Mouse (Mus musculus): ENCODE data around the gene Cars.
"Not testable (repeated sequence)": the region's sequence is repeated elsewhere in the genome, so short reads cannot be mapped to it uniquely, and the experiment has no call there.

The Cars gene

DNA sequence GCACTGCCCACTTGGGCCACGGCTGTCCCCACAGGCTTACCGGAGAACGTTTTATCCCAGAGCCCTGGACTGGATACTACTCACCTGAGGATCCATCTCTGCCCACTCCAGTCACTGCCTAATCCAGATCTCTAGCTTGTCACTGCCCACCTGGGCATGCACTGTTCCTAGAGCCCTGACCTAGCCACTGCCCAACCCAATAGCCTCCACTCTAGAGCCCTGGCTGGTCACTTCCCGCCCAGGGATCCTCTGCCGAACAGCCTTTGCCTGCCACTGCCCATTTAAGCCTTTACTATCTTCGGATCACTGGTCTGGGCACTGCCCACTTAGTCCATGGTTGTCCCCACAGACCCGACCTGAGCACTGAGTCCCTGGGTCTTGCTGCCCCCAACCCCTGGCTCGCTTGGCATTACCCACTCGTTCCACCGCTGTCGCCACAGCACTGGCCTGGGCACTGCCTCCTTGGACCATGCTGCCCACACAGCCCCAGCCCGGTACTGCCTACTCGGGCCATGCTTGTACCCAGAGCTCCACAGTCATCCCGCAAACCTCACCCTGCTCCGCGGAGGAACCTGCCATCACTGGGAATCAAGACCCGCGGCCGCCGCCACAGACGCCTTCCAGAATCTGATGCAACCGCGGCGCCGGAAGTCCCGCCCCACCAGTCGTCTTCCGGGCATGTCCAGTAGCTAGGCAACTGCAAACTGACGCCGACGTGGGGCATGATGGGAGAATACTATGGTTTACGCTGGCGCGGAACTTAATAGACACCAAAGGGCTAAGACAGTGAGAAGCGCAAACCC lies at the start of gene Cars:
Gene Cars, minus strand, starts transcription at position 663 of the 803 bp plus-strand sequence.
- in situ Hi-C loops (cut with MseI, MboI), result loop anchor here in 1 of 2 experiments (25.0 kb wide), 1 partner anchor 163 kb away; the partner anchor contains the start of genes Mrgprg and Osbpl5

DNA sequence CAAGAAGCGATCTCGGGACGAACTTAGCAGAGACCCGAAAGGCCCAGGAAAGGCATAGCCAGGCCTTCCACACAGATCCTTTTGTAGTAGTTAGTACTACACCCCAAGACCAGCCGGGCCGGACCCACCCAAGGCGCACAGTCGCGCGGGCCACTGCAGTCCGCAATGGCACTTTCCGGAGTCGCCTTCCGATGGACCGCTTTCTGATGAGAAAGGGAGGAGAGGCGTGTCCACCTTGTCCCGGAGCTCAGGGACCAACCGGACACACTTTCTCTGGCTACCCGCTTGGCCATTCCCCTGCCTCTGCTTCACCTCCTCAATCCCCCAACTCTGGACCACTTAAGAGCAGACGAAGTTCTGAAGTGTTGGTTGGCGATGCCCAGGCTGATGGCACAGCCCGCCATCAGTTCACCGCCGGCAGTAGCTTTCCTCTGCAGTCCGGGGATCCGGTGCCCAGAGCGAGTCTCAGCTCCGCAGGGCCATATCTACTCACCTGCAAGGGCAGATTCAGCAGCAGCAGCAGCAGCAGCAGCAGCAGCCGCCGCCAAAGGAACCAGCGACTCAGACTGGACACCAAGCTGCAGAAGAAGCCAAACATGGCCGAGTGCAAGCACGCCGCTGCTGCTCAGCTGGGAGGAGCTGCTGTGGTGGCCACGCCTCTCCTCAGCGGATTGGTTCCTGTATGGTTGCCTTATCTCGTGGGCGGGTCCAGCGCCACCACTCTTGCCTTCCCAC lies 49.3 kb upstream of the Cars start, which contains the start of gene Tnfrsf22:
Gene Tnfrsf22, minus strand, starts transcription at position 628 of the 735 bp plus-strand sequence.
- in situ Hi-C loops (cut with MseI, MboI), result no loop called here

DNA sequence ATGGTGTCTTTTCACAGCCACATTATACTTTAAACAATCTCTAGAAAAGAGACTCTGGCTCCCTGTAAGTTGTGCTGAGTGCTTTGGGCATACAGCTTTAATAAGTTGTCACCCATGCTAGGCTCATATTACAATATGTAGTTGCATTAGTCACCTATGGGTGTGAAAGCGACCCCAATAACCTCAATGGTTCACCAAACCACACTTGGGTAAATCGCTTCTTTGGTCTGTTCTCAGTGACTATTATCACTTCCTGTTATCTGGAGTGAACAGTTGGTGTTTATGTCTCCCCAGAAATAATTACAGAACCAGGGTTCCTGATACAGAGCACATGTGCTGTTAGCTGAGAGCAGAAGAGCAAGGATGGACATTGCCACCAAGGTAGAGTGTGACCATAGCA lies 44.1 kb upstream of the Cars start:
- in situ Hi-C loops (cut with MseI, MboI), result not testable (repeated sequence)

DNA sequence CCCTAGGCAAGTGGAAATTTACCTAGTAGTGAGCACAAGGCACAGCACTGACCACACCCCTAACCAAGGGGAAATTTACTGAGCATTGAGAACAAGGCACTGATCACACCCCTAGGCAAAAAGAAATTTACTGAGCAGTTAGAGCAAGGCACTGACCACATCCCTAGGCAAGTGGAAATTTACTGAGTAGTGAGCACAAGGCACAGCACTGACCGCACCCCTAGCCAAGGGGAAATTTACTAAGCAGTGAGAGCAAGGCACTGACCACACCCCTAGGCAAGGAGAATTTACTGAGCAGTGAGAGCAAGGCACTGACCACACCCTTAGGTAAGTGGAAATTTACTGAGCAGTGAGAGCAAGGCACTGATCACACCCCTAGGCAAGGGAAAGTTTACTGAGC lies 36.8 kb upstream of the Cars start:
- in situ Hi-C loops (cut with MseI, MboI), result no loop called here

DNA sequence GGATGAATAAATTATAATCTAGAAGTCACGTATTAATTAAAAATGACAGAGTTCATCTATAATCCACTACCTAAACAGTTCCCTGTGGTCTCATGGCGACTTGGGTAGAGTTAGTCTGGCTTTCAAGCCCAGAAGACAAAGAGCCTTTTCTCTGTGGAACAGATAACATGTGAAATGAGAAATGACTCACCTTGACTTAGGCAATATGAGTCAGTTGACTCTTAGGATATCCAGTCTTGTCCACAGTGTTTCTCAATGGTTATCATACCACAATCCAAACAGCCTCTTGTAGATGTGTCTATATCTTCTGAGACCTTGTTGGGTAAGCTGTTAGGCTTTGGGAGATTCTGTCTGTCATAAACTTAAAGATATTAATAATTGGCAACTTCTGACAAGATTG lies 31.6 kb upstream of the Cars start:
- in situ Hi-C loops (cut with MseI, MboI), result no loop called here

DNA sequence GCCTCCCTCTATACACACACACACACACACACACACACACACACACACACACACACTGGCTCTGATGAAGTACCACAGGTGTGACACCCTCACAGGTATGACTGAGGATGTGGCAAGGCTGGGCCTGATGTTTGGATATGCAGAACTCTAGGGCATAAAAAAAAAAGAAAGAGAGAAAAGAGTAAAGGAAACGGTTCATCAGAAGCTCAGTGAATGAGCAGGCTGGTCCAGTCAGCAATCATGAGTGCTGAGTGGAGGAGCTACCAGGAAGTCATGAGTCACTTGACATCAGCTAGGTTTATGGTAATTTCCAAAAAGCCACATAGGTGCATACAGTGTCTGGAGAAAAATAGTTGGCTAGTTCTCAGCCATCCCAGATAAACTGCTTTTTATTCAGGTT lies 29.6 kb upstream of the Cars start:
- in situ Hi-C loops (cut with MseI, MboI), result no loop called here

DNA sequence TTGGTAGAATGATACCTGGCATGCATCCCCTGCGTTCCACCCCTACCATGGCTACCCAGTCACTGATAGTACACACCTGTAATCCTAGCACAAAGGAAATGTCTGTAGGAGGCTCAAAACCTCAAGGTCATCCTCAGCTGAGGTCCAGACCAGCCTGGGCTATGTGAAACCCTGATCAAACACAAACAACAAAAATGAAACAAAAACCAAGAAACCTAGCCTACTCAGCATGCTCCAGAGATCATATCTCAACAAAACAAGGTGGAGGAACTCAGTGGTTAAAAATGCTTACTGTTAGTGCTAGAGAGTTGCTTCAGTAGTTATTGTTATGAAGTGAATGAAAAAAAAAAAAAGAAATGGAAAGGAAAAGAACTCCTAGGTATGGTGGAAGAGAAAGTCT lies 28.6 kb upstream of the Cars start, which contains the start of gene Tnfrsf26:
Gene Tnfrsf26, minus strand, starts transcription at position 183 of the 400 bp plus-strand sequence.
- in situ Hi-C loops (cut with MseI, MboI), result no loop called here

DNA sequence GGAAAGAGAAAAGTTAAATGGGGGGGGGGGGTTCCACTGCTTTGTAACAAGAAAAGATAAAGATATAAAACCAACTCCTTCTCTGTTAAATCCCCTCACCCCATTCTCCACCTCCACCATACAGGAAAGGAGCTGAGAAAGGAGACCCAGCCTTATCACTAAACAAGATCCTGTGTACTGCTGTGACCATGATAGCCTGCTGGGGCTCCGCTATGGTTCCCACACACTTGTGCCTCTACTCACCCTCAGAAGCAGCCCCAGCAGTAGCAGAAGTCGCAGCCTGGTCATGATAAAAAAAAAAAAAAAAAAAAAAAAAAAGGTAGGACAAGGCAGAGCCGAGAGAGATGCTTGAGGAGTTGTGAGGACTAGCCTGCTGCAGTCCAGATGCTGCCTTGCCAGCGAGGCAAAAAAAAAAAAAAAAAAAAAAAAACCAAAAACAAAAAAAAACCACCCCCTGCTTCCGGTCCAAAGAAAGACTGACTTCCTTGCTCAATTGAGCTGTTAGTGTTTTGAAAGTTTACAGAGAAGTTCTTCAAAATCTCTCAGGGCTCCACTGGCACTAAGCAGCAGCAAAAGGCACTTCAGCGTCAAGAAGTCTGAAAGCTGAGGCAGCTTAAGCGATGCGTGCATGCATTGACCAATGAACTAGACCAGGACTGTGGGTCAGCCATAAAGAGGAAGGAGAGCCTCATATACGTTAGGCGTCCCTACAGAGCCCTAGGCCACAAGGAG lies 27.8 kb upstream of the Cars start:
- in situ Hi-C loops (cut with MseI, MboI), result no loop called here

DNA sequence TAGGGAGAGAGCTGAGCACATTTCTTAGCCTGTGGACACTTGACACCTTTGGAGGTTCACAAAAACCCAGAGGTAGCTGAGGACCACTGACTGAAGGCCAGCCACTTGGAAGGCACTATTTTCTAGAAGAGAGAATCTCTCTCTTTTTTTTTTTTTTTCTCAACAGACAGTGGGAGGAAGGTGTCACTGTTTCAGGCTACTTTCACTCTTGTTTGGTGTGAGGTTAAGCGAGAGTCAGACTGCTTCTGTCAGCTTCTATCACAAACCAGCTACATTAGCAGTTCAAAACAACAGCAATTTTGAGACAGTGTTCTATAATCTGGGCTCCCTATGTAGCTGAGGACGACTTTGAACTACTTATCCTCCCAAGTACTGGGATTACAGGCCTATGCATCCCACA lies 26.3 kb upstream of the Cars start:
- in situ Hi-C loops (cut with MseI, MboI), result no loop called here

DNA sequence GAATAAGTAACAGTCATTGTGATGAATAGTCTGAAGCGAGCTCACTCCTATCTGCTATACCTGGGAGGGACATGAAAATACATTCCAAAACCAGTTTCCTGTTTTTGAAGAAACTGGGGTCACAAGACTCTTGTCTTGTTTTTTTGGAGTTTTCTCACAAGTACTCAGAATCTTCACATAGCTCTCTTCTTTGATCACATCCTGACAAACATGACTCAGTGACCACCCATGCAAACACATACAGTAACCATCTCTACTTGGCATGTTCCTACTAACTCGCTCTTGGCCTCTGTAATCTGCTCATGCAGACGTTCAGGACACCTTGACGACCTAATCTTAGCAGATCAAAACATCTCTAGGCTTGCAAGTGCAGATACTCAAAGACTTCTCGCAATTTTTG lies 25.3 kb upstream of the Cars start:
- in situ Hi-C loops (cut with MseI, MboI), result no loop called here

DNA sequence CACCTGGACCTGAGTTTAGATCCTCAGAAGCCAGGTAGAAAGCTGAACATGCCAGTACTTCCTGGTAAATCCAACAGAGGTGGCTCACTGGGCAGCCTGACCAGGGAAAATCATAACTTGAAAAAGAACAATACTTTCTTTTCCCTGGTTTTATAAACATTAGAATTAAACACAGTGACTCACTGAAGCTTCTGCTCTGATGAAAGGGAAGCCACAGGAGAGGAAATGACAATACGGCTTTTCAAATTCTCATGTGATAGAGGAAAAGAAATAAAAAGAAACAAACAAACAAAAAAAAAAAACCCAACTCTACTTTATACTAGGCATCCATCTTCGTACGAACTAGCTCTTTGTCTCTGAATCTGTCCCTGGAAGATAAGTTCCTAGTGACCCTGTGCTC lies 24.7 kb upstream of the Cars start:
- in situ Hi-C loops (cut with MseI, MboI), result loop anchor here in 1 of 2 experiments (25.0 kb wide), 1 partner anchor 138 kb away; the partner anchor contains the start of genes Mrgprg and Osbpl5

DNA sequence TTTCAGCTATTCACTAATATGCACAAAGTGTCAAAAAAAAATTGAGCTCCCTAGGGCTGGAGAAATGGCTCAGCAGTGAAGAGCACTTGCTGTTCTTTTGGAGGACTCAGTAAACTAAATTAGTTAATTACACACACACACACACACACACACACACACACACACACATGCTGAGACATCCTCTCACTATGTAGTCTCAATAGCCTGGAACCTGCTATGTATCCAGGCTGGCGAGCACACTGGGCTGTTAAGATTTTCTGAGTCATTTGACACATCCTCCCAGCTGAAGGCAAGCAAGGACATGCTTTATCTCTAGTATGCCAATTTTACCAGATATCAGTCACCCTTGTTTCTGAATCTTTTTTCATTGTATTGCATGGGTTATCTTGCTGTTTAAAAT lies 21.1 kb upstream of the Cars start:
- in situ Hi-C loops (cut with MseI, MboI), result loop anchor here in 1 of 2 experiments (25.0 kb wide), 1 partner anchor 141 kb away; the partner anchor contains the start of genes Mrgprg and Osbpl5

DNA sequence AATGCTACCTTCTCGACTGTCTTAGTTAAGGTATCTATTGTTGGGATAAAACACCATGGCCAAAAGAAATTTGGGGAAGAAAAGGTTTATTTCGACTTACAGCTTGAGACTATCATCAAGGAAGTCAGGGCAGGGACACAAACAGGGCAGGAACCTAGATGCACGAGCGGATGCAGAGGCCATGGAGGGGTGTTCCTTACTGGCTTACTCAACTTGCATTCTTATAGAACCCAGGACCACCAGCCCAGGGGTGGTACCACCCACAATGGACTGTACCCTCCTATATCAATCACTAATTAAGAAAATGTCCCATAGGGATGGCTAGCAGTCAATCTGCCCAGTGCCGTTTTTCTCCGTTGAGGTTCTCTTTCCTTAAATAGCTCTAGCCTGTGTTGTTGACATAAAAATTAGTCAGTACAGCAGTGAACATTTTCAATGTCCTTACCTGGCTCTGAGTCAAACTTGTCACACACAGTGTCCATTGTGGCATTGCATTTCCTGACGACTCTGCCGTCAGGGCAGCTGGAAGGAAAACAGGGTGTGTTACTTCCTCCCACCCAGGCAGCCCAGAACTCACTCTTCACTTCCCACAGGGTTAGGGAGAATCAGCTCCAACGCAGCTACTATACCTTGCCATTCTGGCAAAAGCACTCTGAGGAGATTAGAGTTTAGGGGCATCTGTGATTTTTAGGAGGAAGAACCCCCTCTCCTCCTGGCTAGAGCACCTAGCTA lies 14.7 kb upstream of the Cars start:
- in situ Hi-C loops (cut with MseI, MboI), result loop anchor here (5.0 to 25.0 kb wide), 4 partner anchors 78 to 148 kb away; partner anchors contain the start of genes Osbpl5 (in 2 of the 2) and Mrgprg (in 1 of the 2)

DNA sequence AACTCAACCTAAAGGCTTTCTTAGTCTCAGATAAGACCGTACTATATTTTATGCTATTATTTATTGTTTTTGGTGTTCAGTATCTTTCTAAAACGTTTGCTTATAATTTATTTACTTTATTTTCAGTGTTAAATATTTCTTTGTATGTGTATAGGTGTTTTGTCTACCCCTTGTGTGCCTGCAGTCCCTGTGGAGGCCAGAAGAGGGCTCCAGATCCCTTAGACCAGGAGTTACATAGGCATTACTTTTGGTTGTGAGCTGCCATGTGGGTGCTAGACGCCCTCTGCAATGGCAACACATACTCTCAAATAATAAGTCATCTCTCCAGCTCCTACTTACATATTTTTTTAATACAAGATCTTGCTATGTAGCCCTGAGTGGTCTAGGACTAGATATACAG lies 12.3 kb upstream of the Cars start:
- in situ Hi-C loops (cut with MseI, MboI), result loop anchor here (5.0 to 25.0 kb wide), 4 partner anchors 80 to 150 kb away; partner anchors contain the start of genes Osbpl5 (in 2 of the 2) and Mrgprg (in 1 of the 2)

DNA sequence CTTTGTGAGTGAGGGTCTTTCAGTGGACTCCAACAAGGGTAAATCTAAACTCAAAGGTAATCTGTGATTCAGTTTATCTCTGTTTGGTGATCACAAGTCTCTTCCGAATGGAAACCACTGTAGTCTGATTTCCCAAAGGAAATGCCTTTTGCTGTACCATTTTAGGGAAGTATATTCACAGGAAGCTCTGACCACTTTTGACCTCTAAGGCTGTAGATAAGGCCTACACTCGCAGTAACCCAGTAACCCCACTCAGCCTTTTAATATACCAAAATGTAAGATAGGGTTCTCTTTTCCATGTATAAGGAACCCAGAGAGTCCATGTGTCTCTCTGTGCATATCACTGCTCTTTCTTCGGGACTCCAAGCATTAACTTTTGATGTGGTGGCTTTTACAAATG lies 5.4 kb upstream of the Cars start:
- in situ Hi-C loops (cut with MseI, MboI), result loop anchor here in 1 of 2 experiments (25.0 kb wide), 1 partner anchor 157 kb away; the partner anchor contains the start of genes Mrgprg and Osbpl5

DNA sequence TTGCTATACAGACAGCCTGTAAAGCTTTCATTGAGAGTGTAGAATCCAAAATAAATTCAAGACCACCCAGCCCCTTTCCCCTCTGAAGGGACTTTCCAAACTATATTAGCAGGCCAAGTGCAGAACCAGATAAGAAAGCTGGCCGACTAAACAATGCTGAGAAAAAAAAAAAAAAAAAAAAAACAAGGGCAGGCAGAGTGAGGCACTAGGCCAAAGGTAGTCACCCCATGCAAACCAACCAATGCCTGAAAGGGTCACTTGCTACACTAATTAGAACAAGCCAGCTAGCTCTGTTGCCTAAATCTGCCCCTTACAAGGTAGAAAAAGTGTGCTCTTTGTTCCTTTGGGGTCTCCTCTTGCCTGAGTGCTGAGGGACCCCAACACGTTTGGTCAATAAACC lies 5.0 kb upstream of the Cars start:
- in situ Hi-C loops (cut with MseI, MboI), result loop anchor here in 1 of 2 experiments (25.0 kb wide), 1 partner anchor 157 kb away; the partner anchor contains the start of genes Mrgprg and Osbpl5

DNA sequence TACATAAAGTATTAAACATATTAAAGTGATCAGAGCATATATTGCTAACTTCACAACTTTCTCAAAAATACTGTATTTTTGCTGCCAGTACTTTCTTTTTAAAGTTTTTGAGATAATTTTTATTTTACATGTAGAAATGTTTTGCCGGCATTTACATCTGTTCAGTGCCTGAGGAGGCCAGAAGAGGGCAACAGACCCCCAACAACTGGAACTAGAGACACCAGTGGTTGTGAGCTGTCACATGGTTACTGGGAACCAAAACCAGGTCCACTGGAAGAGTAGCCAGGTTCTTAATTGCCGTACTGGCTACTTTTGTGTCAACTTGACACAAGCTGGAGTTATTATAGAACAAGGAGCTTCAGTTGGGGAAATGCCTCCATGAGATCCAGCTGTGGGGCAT lies 1.8 kb upstream of the Cars start:
- in situ Hi-C loops (cut with MseI, MboI), result loop anchor here in 1 of 2 experiments (25.0 kb wide), 1 partner anchor 161 kb away; the partner anchor contains the start of genes Mrgprg and Osbpl5

DNA sequence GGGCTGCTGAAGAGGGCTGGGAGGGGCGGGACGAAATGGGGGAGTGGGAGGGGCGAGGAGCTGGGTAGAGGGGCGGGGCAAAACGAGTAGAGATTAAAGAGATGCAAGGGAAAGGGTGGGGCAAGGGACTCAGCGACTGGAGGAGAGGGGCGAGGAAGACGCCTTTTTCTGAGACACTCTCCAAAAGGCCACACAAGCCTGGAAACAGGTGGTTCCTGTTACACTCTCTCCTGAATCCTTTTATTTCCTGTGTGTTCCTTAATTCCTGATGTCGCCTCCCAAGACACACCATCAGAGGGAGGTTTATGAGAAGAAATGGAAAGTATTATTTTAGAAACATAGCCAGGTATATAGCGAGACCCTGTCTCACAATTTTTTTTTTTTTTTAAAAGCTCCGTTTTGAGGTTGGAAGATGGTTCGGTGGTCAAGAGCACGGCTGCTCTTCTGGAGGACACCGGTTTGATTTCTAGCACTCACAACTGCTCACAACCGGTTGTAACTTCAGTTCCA lies 396 bp upstream of the Cars start:
- in situ Hi-C loops (cut with MseI, MboI), result loop anchor here in 1 of 2 experiments (25.0 kb wide), 1 partner anchor 162 kb away; the partner anchor contains the start of genes Mrgprg and Osbpl5

DNA sequence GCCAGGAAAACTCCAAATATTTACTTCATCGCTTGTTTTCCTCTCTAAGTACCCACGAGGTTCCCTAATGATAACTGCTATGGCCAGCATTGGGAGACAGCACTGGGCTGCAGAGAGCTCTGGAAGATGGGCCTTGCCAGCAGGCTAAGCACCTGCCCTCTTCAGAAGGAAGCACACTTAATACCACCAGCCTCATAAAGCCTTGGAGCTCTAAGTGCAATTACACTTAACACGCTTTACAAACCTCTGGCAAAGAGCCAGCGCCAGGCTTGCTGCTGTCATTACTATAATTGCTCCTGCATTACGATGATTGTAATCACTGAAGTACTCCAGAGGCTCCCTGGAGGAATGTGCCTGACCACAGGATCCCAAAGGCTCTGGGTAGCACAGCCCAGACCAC lies 5.0 kb downstream of the Cars start:
- in situ Hi-C loops (cut with MseI, MboI), result no loop called here

DNA sequence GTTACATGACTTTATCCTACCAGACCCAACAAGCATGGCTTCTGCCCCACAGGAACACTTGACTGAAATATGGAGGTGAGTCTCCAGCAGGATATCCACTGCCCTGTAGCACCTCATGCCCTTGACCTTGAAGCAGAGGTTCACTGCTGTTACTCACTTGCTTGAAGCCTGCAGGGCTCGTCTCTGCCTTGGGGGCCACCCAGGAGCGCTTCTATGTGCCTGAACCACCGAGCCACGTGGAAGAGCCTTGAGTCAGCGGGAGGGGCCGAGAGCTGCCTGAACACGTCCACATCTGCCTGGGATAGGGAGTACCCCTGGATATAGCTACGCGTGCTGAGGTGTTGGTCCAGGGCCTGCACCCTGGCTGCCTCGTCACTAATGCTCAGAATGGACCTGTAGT lies 7.6 kb downstream of the Cars start:
- in situ Hi-C loops (cut with MseI, MboI), result no loop called here

Measured in mouse trophoblast stem cell (cell line).